Mouse (Mus musculus): ENCODE data around the gene Grcc10.

The Grcc10 gene

DNA sequence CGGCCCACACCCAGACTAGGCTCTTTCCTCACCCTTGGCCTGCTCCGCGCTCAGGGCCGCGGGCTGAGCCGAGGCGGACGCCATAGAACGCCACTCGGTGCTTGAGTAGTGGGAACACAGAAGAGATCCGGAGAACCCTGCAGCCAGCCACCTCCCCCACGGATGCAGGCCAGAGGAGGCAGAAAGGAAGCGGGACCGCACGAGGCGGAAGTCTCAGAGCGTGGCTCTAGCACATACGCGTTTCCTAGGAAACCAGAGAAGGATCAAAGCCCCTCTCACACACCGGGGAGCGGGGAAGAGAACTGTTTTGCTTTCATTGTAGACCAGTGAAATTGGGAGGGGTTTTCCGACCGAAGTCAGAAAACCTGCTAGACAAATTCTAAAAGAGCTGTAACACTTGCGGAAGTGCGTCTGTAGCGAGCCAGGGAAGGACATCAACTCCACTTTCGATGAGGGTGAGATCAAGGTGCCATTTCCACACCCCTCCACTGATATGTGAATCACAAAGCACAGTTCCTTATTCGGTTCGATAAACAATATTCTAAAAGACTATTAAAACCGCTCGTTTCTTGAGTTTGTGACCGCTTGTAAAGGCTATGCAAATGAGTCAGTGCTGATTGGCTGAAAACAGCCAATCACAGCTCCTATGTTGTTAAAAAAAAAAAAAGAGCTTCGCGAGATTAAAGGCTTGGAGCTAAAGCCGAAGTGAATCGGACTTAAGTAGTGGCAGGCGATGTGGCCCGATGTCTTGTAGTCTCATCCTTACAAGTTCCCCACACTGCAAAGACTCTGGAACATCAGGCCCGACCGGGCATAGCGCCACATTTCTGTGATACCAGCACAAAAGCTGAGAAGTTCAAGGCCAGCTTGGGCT is at the start of gene Grcc10:
Gene Grcc10 (minus strand): TSS at position 487 of the 874 bp plus-strand sequence.
- peak; percentile 82 for DNase-seq (ENCODE audit: low read depth)

DNA sequence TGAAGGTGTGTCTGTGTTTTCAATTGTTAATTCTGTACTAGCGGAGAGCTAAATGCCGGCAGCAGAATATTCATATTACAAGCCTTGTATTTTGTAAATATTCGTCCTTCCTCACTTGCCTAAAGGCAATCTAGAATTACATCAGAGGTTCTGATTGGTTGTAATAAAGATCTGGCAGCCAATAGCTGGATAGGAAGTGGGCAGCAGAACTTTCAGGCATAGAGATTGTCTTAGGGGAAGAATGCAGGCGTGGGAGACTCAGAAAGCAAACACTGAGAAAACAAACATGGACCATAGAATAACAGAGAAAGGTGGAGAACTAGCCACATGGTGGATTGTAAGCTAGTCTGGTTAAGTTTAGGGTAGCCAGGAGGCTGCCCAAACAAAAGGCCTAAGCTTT is 48.9 kb upstream of the Grcc10 start:
- no peak for DNase-seq (ENCODE audit: low read depth)

DNA sequence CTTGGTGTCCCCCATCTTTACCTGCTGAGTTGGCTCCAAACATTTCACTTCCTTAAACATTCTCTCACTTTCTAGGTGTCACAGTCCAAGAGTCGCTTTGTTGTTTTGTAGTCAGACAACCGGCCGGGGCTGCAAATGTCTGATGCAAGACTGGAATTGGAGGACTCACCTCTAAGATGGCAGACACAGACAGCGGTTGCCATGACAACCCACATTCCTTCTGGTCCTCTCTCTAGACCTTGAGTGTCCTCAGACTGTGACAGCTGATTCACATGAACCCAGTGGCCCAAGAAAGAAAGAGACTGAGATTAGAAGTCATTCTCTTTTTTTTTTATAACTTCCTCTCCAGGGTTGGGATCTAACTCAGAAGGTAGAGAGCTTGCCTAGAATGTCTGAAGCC is 48.3 kb upstream of the Grcc10 start:
- no peak for DNase-seq (ENCODE audit: low read depth)

DNA sequence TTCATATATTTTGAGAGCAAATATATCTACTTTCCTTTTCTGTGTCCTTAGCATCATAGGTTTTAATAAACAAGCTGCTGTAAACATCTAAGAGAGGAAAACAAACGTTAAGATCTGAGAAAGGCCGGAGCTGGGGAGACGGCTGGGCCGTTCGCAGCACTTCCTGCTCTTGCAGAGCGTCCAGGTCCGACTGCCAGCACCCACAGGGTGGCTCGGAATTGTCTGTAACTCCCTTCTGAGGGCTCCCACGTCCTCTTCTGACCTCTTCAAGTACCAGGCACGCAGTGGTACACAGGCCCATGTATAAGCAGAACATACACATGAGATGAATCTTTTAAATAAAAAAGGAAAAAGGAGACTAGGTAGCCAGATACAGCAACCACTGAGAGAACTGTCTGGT is 46.5 kb upstream of the Grcc10 start:
- DNase-seq (ENCODE audit: low read depth), result no peak

DNA sequence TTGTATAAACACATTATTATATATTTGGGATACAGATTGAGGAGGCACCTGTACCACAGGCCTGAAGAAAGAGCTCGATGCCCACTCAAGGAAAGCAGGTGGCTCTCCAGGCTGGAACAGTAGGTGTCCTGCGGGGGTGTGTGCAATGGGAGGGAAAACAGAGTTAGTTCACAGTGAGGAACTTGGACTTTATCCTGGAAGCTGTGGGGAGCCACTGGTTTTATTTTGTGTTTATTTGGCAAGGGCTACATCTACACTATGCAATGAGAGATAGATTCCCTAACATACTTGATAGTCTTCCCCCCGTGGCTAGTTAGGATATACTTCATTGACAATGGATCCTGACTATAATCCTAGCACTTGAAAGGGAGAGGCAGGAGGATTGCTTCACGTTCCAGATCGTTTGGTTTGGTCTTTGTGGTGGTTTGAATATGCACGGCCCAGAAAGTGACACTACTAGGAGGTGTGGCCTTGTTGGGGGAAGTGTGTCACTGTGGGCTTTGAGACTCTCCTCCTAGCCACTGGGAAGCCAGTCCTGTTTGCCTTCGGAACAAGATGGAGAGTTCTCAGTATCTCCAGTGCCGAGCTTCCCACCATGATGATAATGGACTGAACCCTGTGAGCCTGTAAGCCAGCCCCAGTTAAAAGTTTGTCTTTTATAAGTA is 45.7 kb upstream of the Grcc10 start:
- DNase-seq (ENCODE audit: low read depth), result no peak

DNA sequence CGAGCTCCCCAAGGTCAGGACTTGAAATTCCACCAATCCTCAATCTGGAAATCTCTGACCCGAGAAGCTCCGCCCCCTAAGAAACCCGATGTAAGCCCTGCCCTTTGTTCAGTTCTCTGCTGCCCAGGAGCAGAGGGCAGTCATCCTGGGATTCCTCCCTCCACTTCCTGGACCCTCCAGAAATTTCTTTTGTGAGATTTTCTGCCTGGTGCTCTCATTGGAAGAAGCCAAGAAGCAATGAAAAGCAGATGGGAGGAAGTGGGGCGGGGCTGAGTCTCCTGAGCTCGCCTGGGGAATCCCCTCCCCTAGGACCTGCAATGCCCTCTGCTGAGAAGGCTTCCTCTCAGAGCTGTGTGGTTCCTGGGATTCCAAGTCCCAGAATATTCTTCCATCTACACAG is 41.3 kb upstream of the Grcc10 start:
- peak; percentile 27 for DNase-seq (ENCODE audit: low read depth)

DNA sequence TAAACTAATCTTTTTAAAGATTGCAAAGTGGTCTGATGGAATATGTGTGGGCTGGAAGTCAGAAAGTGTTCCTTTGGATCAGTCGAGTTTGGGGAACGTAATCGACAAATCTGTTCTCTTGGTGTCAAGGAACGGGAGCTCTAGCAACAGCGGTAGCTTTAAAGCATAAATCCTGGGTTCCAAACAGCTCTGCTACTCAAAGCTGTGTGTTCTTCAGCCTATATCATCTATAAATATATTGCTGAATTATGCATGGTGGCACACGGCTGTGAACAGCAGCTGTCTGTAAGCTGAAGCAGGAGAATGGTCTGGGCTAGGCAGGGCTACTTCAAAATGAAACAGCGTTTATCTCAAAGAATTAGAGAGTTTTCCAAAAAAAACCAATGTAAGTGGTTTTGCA is 39.7 kb upstream of the Grcc10 start:
- DNase-seq (ENCODE audit: low read depth), result no peak

DNA sequence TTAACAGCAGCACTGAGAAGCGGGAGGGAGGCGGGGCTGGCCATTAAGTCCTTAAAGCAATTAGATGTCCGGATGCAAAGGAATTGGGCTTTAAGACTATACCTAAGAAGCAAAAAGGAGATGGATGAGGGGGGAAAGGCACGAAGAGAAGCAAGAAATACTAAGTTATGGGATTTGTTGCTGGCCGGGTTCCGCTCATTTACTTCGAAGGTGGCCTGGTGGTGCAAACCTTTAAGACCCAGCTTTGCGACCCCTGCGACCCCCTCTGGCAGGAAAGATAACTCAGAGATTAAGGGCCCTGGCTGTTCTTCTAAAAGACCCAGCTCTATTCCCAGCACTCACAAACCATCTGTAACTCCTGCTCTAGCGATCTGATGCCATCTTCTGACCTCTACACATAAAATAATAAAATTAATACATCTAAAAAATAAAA is 38.8 kb upstream of the Grcc10 start:
- no peak for DNase-seq (ENCODE audit: low read depth)

DNA sequence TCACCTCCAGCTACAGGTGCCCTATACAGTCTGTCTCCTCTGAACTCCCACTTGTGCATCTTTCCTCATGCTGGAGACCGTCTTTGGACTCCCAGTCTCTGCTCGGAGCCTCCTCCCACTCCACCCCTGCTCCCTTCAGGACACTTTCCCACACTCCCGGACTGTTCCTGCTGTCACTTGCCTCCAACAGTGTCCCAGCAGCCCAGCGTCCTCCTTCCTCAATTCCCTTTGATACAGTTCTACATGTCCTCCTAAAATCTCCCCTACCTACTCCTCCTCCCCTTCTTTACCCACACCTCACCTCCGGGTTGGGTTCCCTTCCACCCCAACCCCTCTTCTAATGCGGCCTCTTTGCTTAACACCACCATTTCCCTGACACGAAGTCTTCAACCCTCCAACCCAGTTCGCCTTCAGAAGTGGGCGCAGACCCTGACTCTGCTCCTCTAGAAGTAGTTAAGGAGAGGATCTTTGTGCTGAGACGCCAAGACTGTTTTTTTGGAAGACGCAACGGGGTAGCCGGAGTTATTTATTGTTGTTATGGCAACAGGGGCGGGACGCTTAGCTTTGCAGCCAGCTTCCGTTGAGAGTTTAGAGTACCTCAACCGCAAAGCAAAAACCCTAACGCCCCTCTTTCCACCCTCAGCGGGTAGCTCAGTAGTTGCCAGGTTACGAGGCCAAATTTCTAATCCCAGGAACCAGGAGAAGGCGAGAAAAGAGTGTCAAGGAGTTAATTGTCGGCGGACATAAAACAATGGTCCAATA is 38.2 kb upstream of the Grcc10 start, which contains the start of gene Lrrc23:
Gene Lrrc23 (minus strand): TSS at position 506 of the 762 bp plus-strand sequence.
- DNase-seq (ENCODE audit: low read depth), result no peak

DNA sequence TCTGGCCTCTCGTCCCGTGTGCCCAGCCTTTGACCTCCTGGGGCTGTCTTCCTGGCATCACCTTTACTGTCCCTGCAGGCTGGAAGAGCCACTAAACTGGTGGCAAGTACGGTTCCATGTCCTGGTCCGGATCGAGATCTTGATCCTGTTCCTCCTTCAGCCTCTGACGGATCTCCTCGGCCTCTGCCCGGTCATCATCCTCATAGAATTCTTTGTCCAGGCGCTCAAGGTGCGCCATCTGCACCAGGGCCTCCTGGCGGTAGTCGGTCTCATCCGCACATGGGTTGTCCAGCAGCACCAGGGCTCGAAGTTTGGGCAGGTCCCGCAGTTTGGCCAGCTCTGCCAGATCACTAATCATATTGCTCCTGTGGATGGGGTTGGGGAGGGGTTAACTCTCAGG is 29.3 kb upstream of the Grcc10 start:
- no peak for DNase-seq (ENCODE audit: low read depth)

DNA sequence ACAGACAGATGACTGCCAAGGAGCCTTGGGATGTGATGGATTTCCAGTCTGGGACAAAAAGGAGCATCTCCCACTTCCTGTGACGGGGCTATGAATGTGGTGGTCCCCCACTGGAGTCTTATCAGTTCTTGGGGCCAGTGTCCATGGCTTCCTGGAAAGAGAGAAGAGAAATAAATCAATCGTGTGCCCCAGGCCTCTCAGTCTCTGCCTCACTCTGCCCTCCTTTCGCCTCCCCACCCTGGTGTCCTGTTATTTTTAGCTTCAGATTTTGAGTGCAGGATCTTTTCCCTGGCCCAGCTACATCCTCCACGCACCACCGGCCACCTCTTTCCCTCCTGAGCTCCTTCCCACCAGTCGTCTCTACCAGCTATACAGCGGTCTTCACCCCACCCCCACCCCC is 28.8 kb upstream of the Grcc10 start:
- DNase-seq (ENCODE audit: low read depth), result no peak

DNA sequence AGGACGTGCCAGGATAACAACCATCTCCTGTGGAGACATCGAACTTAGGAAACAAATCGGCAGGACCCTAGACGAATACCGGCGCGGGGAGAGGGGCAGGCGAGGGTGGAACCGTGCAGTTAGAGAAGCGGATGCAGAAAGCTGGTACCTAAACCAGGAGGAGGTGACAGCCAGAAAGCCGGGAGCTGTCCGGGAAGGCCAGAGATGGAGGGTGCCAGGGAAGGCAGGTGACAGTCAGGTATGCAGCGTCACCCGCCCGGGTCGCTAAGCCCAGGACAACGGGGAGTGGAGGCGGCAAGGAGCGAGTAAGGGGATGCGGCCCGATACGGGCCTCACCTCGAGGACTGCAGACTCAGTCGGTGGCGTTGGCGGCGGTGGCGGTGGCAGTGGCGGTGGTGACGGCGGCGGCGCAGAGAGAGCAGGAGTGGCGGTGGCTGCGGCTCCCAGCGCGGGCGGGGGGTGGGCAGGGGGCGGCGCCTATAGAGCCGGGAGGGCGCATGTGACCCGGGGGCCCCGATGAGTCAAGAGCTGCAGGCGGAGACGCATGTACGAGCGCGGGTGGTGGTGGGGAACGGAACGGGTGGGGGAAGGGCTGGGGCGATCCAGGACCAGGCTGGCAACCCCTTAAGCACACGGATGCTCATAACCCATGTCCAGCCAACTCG is 28.1 kb upstream of the Grcc10 start, which contains the start of gene Eno2:
Gene Eno2 (minus strand): TSS at position 573 of the 665 bp plus-strand sequence.
- no peak for DNase-seq (ENCODE audit: low read depth)

DNA sequence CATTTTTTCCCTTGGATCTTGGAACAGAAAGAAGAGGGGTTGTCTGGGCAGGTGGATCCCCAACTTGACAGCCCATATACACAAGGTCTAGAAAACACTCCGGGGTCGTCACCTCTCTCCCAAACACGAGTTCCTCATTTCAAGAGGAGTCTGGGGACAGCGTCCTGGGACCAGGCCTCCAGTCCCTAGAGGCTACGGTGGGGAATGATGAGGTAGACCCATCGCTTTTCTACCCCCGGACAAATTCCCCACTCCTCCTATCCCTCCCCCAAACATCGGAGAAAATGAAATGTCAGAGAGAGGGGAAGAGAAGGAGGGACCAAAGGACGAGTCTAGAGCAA is 27.5 kb upstream of the Grcc10 start:
- no peak for DNase-seq (ENCODE audit: low read depth)

DNA sequence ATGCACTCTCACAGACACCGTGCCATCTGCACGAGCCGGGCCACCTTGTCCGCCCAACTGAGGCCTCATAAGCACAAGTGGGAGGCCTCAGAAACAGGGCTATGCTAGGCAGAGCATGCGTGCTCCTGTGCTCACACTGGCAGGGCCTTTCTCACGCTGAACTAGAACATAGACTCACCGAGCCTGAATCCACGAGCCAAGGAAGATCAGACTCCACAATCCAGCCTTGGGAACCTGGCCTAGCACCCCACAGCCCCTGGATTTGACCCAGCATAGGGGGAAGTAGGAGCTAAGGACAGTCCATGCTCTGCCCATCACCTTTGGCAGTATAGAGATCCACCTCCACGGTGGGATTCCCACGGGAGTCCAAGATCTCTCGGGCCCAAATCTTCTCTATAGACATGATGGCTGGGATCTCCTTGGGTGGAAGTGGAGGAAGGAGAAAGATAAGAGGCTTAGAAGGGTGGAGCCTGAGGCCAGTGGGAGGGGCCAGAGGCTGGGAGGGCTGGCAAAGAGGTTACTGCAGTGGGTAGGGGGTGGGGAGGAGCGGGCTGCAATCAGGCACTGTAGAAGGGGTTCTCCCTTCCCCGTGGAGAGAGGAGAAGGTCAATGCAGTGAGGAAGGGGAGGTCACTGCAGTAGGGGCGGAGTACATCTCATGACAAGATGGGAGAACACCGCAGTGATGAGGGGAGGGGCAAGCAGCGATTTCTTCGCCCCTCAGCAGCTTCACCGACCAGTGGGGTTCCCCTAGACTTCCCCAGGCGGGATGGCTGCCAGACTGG is 26.9 kb upstream of the Grcc10 start:
- DNase-seq (ENCODE audit: low read depth), result no peak

DNA sequence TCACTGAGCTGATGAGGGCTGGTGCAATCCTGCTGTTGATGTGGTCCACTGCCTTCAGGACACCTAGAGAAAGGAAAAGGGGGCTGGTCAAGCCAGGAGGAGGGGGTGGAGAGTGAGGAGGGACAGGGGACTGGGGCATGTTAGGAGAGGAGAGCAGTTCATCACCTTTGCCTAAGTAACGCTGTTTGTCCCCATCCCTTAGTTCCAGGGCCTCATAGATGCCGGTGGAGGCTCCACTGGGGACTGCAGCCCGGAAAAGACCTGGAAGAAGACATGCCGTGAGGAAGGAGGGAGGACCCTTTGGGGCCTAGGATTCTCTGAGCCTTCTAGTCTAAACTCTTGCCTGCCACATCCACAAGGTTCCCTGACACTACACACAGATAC is 26.4 kb upstream of the Grcc10 start:
- DNase-seq (ENCODE audit: low read depth), result no peak

DNA sequence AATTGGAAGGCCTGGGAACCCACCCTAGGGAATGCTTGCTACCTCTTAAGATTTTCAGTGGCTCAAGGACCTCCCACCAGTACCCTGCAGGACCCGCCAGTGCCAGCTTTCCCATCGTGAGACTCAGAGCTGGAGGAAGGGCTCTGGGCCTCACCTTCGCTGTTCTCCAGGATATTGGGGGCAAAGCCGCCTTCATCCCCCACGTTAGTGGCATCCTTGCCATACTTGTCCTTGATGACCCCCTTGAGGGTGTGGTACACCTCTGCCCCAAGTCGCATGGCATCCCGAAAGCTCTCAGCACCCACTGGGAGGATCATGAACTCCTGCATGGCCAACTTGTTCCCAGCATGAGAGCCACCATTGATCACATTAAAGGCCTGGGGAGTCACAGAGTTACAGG is 24.8 kb upstream of the Grcc10 start:
- no peak for DNase-seq (ENCODE audit: low read depth)

DNA sequence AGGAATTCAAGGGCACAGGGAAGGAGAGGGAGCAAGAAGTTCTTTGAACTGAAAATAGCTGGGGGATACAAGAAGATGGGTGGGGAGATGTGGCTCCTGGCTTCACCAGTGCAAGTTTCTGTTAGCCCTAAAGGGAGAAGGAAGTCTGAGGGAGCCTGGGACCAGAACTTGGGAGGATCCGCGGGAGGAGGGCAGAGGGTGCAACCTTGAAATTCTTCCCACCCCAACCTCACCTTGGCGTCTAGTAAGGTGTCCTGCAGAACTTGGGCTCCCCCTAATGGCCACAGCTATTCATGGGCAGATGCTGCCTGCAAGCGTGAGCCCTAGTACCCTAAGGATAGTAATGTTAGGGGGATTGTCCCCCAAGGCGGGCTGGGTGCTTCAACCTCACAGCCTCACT is 18.1 kb upstream of the Grcc10 start:
- peak; percentile 46 for DNase-seq (ENCODE audit: low read depth)

DNA sequence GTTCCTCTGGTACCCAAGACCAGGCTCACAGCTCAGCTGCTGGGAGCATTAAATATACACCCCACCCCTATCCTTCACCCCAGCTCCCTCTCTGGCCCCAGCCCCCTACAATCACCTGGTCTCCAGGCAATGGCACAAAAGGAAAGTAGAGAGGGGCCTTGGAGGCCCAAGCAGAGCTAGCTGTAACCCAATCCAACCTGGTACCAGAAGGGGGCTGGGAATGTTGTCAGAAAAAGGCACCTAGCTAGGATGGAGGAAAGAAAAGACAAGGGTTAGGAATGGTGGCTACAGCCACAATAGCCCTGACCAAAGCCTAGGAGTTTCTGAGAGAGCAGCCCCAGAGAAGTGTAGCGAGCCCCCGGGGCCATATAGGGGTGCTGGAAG is 17.7 kb upstream of the Grcc10 start:
- no peak for DNase-seq (ENCODE audit: low read depth)

DNA sequence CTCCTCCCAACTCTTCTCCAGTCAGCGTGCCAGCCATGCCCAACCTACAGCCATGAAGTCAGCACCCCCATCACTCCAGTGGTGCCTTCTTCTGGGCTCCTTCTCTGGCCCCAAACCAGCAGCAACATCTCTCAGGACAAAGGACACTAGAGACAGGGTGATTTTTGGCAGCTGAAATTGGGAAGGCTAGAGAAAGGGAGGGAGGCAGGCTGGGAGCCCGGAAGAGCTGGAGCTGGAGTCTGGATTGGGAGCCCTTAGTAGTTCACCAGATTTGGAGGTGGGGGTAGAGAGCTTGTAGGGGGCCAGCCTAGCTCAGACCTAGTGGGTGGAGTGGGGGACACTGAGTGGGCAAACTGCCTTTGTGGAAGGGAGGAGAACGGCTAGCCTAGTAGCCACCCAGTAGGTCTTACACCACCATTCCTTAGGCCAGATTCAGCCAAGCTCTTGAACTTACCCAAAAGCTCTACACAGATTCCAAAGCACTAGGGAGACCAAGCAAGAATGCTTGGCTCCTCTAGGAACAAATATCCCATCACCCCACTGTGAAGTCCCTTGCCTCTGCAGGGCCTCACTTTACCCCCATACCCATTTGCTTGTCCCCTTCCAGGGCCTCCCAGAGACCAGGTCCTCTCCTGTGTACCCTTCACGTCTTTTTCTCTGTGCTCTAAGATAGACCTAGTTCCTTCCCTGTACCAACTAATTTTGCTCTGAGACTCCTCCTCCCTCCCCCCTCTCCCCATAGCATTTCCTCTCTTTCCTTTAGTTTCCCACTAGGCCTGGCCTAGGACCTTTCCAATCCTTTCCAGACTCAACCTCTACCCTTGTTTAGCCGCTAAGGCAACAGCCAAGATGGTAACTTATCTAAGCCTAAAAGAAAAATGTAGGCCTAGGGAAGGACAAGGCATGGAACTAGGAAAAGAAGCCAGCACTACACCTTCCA is 17.0 kb upstream of the Grcc10 start:
- peak; percentile 27 for DNase-seq (ENCODE audit: low read depth)

DNA sequence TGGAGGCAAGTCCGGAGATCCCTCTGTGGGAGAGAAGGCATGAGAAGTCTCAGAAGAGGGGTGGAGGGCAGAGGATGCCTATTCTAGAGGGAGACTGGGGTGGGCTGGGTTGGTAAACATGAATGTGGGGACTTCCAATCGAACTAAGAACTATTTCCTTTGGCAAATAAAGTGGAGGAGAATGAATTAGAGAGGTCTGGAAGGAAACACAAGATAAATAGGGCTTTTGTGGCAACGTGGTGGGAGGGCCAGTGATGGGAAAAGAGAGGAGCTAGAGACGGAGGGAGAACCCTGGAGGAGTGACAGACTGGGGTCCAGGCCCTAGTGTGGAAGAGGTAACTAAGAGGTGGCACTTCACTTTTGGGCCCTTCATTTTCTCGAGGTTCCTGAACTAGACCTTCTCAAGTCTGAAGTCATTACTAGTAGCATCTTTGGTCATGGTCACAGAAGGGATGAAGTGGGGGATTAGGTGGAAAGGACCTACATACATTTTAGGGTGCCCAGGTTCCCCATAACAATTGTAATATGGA is 16.2 kb upstream of the Grcc10 start:
- no peak for DNase-seq (ENCODE audit: low read depth)
